Mouse (Mus musculus) neutrophil, adult 5-6 weeks (primary cell): Measurements from ENCODE around the gene Tacc3. TPM values are rescaled to one million over a fixed set of nuclear protein-coding genes. Genes with fewer than 3 reads are reported as not detected.
A peak's percentile ranks its signal among the peaks of the same experiment; 100 is the strongest.

Experiments
- ATAC-seq: fragments of 151-379, 151-347 bp; 2 replicates; pipeline ENCODE4 v1.8.0; 2017; ENCODE audit warnings: mild to moderate bottlenecking, moderate TSS enrichment; ENCODE audit not compliant: insufficient number of reproducible peaks, poor library complexity, low FRiP score, severe bottlenecking; ENCODE audit errors: extremely low read depth
- total RNA-seq: library from RNA; stranded (forward); fragments of 200-1000 nt; gene quantifications from 2 replicates; pipeline ENCODE4 v1.2.3, GENCODE M21; 2017

Tacc3 gene
- total RNA-seq: 14.6 and 23.7 TPM in 2 replicates

DNA sequence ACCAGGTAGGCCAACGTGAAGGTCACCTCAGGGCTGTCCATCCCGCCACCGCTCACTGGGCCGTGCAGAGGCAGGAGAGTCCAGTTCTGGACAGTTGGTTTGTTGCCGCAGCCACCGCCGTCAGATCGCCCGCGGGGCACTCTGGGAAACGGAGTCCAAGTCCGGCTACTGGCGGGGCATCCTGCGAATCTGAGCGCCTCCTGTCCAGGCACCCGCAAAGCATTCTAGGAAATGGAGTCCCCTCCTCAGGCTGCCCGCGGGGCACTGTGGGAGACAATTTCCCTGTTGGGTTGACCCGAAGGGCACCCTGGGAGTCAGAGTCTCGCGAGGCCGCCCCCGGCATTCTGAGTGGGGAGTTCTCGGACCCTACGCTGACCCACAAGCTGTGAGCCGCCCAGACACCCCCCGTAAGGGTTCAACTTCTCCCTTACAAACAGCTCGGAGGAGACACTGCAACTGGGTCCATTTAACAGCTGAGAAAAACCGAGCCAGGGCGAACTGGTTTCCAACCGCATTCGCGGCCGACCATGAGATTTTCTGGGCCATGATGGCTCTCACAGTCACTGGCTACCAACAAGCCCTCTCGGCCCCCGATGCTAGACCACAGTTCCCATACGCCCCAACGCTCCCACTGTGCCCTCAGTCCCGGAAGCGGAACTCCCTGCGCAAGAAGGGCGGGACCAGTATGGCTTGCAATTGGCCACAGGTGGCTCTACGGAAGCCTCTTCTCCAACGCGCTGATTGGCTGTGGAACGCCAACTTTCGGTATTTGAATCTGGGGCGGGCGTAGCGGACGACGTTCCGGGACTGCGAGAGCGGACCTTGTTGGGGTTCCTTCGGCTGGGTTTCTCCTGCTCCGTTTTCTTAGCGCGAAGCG lies at the start of gene Tacc3, which contains the start of gene Tmem129:
Gene Tacc3 (plus strand): TSS at position 342 of the 877 bp plus-strand sequence.
Gene Tmem129 (minus strand): TSS at position 630 of the 877 bp plus-strand sequence.
- ATAC-seq: peak; percentile 88

DNA sequence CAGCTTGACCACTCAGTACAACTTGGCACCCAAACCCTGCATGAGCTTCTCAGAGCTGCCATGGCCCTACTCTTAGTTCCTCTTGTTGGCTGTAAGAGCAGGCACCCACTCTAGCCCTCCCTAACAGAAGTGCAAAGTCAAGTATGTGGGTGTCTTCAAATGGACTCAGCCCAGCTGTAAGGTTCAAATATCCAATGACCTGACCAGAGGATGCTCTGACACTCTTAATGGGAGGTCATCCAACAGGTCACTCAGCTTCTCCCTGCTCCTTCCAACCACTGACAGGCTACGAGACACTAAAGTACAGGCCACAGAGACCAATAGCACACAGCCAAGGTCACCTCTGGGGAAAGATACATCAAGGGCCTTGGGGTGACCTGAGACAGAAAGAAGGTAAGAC lies 48.7 kb upstream of the Tacc3 start:
- ATAC-seq: no peak

DNA sequence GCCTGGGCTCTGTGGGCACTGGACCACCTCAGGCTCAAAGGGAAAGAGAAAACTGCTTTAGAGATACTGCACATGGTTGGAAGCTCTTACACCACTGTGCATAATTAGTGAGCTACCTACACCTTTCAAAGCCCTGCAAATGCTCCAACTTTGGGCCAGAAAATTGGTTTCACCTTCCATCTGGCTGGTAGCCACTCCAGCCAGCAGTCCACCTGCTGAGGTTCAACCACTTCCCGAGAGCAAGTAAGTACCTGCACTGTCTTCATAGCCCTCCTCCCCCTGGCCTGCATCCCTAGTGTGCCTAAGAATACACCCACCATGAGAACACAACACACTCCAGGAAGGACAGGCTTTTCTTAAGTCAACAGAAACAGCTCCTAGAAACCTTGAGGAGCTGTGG lies 46.1 kb upstream of the Tacc3 start:
- ATAC-seq: no peak

DNA sequence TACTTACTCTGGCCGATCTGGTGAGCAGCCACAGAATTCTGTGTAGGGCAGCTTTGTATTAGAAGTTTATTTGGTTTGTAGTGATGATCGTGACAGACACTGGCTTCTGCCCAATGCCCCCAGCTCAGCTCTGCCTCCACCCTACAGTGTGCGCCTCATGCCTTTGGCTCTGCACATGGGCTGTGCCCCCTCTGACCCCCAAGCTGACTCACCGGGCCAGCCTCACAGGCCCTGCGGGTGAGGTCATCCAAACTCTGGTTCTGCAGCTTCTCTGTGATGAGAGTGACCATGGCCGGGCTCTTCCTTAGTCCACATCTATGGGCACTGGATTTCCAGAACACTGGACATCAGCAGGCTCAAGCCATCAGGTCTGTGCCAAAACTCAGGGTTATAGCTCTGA lies 43.5 kb upstream of the Tacc3 start:
- no peak for ATAC-seq

DNA sequence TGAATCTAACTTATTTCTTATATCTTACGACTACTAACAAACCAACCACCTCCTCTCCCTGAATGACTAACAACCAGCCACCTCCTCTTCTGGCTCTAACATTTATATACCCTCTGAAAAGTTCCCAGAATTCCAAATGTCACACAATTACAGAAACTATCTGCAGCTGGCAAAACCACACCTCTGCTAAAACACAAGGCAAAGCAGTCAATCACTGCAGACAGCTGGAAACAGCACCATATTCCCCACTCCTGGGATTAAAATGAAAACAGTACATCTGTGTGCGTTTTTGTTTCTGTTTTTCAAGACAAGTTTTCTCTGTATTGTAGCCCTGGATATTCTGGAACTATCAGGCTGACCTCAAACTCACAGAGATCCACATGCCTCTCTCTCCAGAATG lies 35.3 kb upstream of the Tacc3 start:
- no peak for ATAC-seq

DNA sequence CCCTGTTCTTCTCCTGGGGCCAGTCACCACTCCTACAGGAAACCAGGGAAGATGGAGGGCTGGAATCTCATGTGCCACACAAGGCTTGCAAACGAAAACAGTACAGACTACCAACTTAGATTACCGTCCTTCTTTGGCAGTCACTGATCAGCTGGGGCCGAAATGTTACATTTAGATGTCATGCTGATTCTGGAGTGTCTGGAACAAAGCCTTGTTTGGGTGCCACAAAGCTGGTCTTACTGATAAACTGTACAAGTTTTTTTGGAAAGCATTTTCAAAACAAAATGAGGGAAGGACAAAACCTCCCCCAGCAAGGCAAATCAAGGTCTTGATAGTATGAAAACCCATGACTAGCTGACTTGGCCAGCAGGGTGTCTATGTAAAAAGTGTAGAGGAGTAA lies 34.2 kb upstream of the Tacc3 start:
- no peak for ATAC-seq

DNA sequence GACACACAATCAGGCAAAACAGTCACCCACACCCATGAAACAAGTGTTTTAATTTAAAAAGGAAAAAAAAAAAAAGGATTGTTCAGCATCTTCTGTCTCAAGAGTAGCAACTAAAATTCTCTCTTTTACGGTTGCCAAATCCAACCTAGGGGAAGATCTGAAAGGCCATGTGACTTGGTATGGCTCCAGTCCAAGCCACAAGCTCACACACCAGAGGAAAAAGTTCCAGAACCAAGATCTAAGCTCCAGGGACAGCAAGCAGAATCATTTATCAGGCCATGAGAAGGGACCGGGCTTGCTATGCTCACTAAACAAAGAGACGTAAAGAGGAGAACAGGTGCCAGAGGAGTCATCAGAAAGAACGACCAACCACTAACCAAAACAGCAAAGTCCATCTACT lies 30.0 kb upstream of the Tacc3 start:
- no peak for ATAC-seq

DNA sequence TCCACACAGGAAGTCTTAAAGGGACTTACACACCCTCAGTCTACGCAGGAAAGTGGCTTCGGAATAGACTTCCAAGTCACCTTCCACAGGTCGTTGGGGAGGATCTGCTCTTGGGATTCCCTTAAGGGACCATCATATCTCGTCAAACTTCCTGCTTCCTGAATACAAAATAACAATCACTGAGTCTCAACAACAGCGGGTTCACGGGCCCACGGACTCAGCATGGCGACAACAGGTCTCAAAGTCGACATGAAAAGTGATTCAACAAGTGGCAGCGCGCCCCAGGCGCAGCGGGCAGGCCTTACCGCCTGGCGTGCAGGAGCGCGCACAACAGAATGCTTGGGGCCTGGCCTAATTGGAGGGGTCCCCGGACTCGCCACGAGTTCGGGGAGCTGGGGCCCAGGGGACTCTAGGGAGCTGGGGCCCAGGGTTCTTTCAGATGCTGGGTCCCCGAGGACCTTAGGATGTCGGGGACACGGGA lies 29.1 kb upstream of the Tacc3 start:
- no peak for ATAC-seq

DNA sequence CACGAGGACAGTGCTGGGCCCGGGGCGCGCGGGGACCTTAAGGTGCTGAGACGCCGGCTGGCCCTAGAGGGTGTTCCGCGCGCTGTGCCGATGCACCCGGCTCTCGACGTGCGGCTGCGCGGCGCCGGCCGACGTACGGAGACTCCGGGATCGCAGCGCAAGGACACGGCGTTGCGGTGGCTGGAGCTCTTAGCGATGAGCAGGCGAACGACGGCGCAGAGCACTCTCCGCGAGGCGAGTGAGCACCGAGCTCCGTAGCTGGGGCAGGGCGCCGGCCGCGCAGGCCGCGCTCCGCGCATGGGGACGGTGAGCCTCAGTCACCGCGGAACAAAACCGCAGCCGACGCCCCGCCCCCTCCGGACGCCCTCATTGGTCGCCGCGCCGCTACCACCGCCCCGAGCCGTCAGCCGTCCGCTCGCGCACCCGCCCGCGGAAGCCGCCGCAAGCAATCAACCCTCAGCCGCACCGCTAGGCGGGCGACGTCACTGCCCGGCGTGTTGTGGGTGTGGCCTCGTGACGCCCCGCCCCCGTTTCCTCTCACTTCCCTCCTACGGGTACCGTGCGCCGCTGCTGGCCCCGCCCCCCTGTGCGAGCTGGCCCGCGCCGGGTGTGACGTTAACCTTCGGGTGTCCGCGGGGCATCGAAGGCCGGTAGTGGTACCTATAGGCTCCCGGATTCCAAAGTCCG lies 28.5 kb upstream of the Tacc3 start, which contains the start of the genes Fam53a and Gm9903:
Gene Fam53a (minus strand): TSS at position 335 of the 687 bp plus-strand sequence.
Gene Gm9903 (plus strand): TSS at position 625 of the 687 bp plus-strand sequence.
- ATAC-seq: peak; percentile 92

DNA sequence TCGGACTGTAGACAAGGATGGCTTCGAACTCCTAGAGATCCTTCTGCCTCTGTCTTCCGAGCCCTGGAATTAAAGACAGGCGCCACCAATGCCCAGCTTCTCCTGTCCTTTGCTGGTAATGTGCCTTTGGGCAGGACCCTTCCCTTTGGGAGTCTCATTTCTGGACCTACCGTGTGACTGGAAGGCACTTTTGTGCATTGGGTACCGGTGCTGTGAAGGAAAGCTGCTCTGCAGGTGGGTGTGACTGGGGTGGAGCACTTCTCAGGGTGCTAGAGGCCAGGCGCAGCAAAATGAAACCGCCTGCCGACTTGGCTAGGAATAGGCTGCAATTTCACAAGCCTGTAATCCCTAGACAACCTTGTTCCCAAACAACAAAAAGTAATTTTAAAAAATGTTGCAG lies 27.9 kb upstream of the Tacc3 start:
- ATAC-seq: 0 out of 2 replicates have a peak, but pooled peaks have one; percentile 2

DNA sequence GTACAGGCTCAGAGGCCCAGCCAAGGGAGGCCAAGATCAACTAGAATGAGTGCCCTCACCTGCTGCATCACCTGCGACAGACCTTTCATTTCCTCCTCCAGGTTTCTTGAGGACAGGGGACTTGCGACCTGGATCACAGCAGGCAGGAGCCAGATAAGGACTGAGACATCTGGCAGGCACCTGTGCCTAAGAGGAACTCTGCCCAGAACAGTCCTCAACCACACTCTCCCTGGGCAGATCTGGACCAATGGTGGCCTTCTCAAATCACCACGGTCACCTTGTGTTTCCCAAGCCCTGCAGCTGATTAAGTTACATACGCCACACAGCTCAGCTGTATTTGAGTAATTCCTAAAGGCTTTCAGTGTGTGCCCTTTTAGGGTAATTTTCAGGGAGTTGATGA lies 27.3 kb upstream of the Tacc3 start:
- no peak for ATAC-seq

DNA sequence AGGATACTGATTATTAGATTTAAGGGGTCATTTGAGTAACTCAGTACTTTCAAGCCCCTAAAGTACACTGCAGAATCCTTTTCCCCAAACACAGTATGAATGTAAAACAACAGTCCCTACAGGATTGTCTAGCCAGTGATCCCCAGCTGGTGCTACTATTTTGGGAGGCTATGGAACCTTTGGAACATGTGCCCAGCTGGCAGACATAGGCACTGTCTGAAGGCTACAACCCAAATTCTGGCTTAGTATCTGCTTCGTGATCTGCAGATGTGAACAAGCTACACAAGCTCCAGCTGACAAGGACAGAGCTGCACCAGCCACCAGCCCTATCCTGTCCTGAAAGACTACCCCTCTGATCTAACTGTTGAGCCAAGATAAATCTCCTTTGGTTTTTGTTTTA lies 25.4 kb upstream of the Tacc3 start:
- ATAC-seq: no peak

DNA sequence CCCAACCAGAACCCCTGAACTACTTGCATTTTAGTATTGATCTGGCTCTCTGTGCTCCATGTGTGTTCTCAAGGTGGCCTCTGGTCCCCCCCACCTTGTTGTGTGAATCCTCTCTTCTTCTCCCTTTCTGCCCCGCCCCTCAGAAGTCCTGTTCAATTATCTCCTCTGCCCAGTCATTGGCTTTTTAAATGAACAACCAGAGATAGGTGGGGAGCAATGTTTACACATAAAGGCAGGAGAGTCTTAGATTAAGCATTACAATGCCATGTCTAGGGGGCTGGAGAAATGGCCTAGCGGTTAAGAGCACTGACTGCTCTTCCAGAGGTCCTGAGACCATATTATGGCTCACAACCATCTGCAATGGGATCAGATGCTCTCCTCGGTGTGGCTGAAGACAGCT lies 22.6 kb upstream of the Tacc3 start:
- no peak for ATAC-seq

DNA sequence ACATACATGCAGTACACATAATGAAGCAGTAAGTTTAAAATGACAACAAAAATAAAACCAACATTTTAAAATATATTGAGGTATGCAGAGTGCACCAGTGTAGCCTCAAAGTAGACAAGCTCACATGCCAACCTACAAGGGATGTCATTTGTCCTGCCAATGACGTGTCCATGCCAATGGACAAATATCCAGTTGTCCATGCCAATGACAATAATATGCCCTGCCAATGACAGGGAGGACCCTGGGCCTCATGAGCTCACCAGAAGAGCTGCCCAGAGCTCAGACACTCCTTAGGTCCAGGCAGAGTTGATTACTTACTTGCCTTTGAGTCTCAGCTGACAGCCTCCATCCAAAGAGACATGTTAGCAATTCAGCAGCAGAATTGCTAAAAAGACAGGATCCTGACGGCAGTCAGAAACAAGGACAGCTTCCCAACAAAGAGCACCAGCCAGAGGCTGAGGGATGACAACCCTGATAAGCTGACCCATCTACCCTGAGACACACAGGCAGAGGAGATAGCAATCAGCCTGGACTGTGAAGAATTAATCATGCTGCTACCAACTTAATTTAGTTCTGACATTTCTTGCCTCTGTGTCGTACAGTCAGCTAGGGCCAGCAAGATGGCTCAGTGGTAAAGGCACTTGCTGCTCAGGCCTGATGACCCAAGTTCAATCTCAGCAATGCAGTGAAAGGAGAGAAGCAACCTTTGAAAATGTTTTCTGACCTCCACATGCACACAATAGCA lies 20.1 kb upstream of the Tacc3 start:
- ATAC-seq: no peak

DNA sequence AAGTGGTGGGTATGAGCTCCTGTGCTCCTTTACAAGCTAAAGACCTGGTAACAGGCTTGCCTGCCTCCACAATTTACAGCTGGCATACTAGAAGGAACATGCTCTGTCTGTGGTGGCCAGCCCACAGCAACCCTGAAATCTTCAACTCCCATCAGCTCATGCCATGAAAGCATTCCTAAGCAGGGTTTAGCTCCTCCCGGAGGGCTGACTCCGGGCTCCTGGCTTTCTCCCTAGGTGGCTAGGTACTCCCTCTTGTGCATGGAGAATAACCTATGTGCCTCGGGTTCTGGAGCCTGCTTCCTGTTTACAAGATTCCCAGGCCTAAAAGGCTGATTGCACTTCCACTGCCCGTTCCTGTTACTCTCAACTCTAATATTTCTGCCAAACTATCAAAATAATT lies 19.1 kb upstream of the Tacc3 start:
- no peak for ATAC-seq

DNA sequence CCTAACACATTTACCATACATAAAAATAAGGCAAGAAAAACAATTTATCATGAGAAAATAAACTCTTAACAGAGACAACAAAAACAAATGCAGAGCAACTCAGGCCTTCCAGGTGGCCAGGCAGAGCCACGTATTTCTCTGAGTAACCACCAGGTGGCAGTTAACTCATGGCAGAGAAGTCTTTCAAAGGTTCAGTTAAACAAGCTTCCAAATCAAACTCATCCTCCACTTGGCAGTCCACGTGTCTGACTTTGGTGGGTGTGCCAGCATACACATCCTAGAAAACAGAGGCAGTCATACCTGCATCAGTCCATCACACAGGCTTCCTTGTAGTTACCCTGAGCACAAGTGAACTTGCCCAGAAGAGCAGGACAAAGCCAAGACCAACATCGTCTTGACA lies 17.3 kb upstream of the Tacc3 start:
- ATAC-seq: peak; percentile 78

DNA sequence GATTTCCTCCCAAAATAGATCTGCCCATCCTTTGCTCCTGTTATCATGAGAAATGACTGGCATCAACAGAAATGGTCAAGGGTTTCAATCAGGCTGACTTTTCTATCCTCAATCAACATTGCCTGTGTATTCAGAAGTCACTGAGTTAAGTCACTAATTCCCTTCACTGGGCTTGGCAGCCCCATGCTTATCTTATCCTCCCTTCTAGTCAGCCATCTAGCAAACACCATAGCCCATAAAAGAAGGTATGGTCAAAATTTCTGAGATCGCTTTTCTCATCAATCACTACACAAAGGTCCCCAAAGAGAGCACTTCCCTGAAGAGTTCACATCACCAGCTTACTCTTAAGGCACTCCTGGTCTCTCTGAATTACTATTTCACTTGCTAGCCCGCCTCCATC lies 6.9 kb upstream of the Tacc3 start:
- no peak for ATAC-seq

DNA sequence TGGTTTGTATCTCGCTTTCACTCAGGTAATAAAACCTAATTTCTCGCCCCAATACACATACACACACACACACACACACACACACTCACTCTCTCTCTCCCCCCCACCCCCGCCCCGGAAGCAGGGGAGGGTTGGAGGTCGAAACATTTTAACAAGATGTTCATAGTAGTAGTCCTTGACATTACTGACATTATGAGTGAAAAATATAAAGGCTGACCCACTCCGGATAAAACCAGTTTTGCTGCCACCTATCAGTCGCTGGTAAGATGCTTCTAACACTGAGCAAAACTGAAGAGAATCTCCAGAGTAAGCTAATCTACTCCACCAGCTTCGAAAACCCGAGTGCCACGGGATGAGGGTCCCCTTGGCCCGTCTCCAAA lies 6.4 kb upstream of the Tacc3 start:
- ATAC-seq: no peak
